Mouse (Mus musculus) midbrain, embryonic 14.5 days (tissue): ENCODE results near the gene Gm10842. TPM values are rescaled to one million over a fixed set of nuclear protein-coding genes. Genes with fewer than 3 reads are reported as not detected.
"Not testable (repeated sequence)": the region's sequence is repeated elsewhere in the genome, so short reads cannot be mapped to it uniquely, and the experiment has no call there.

Source experiments
- ATAC-seq: fragments of 200-750 bp; cut with Nextera tagmentation; 2 replicates; pipeline ENCODE4 v1.8.0; 2017; ENCODE audit warnings: moderate number of reproducible peaks, moderate library complexity; ENCODE audit not compliant: low FRiP score, low TSS enrichment
- DNase-seq: peaks from one replicate; pipeline ENCODE4 v3.0.0-alpha.2; 2015
- H3K27ac ChIP-seq: fragments of 300-500 bp; sonication (generic); replicated peaks from 2 replicates; pipeline ENCODE4 v1.5.1; 2014; ENCODE audit warnings: mild to moderate bottlenecking, low read depth, low read length, moderate library complexity
- H3K27me3 ChIP-seq: fragments of 300-500 bp; sonication (generic); 2 replicates; pipeline ENCODE4 v1.6.1; 2014; ENCODE audit warnings: low read length, control low read depth, mixed read lengths; ENCODE audit not compliant: control insufficient read depth, insufficient read depth
- H3K36me3 ChIP-seq: fragments of 300-500 bp; sonication (generic); 2 replicates; pipeline ENCODE4 v1.6.1; 2014; ENCODE audit warnings: low read length, control low read depth; ENCODE audit not compliant: control insufficient read depth, insufficient read depth
- H3K4me1 ChIP-seq: fragments of 300-500 bp; sonication (generic); 2 replicates; pipeline ENCODE4 v1.6.1; 2014; ENCODE audit warnings: mild to moderate bottlenecking, antibody characterized with exemption, low read length, control low read depth; ENCODE audit not compliant: control insufficient read depth, insufficient read depth
- H3K4me2 ChIP-seq: fragments of 300-500 bp; sonication (generic); 2 replicates; pipeline ENCODE4 v1.6.1; 2014; ENCODE audit warnings: mild to moderate bottlenecking, low read length, moderate library complexity
- H3K4me3 ChIP-seq: fragments of 300-500 bp; sonication (generic); replicated peaks from 2 replicates; pipeline ENCODE4 v1.5.1; 2014; ENCODE audit warnings: low read depth, low read length
- H3K9ac ChIP-seq: fragments of 300-500 bp; sonication (generic); replicated peaks from 2 replicates; pipeline ENCODE4 v1.6.1; 2014; ENCODE audit warnings: mild to moderate bottlenecking, low read length, moderate library complexity
- H3K9me3 ChIP-seq: fragments of 300-500 bp; sonication (generic); 2 replicates; pipeline ENCODE4 v1.6.1; 2016; ENCODE audit warnings: low read length, control low read depth, mixed read lengths; ENCODE audit not compliant: control insufficient read depth
- WGBS: fragments of 180-500 bp; shearing (Covaris S2); extraction: QIAGEN DNeasy Blood & Tissue Kit; methylation state at CpG from one replicate; pipeline ENCODE4 v1.1.7; 2014; 5-methylcytosine and 5-hydroxymethylcytosine counted together
- polyA plus RNA-seq: library from polyadenylated mRNA; unstranded; fragments of >200 nt; fragmentation: Nextera tagmentation; extraction: Ambion mirVana; gene quantifications from 2 replicates; pipeline ENCODE4 v1.2.1, GENCODE M21; 2014

Gene Gm10842
- polyA plus RNA-seq, 1 experiment from 2014 or later = not detected

DNA sequence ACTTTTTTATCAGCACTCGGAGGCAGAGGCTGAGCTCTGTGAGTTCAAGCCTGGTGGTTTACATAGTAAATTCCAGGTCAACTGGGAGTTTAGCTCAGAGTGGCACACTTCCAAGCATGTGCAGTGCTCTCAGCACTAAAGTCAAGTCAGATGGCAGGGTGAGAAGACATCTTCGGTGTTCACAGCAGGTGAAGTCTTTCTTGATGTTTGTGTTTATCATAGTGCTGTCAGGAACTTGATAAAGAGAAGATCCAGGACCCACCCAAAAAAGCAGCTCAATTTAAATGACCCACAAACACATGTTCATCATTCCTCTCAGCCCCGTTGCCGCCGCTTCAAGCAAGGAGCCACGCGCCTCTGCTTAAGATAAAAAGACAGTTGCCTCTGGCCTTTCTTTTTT is 11.0 kb upstream of the Gm10842 start:
- Histone ChIP-seq H3K4me1 (no peaks in the 10 kb centered on the region), H3K4me2 (no peak overlapping the region), H3K36me3 (peaks cover 94% of the 10 kb centered on the region), H3K4me3 (no peak overlapping the region), H3K9me3 (no peaks in the 10 kb centered on the region), H3K9ac (no peak overlapping the region), H3K27me3 (no peaks in the 10 kb centered on the region), H3K27ac (no peak overlapping the region)
- ATAC-seq = no peak
- WGBS = 99% methylated on average over 7 of the region's 7 CpGs
- DNase-seq = no peak

DNA sequence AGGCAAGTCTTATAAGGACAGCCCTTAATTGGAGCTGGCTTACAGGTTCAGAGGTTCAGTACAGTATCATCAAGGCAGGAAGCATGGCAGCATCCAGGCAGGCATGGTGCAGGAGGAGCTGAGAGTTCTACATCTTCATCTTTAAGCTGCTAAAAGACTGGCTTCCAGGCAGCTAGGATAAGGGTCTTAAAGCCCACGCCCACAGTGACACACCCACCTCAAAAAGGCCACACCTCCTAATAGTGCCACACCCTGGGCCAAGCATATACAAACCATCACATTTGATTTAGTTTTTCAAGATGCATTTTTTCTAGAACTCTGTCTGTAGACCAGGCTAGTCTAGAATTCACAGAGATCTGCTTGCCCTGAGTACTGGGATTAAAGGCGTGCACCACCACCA is 9.4 kb upstream of the Gm10842 start:
- H3K36me3 ChIP-seq = peaks cover 88% of the 10 kb centered on the region
- ATAC-seq, H3K9ac ChIP-seq, H3K4me1 ChIP-seq, H3K27ac ChIP-seq, H3K27me3 ChIP-seq, DNase-seq, H3K9me3 ChIP-seq, H3K4me3 ChIP-seq, H3K4me2 ChIP-seq: not testable (repeated sequence)
- 96% methylated on average over 2 of the region's 2 CpGs for WGBS

DNA sequence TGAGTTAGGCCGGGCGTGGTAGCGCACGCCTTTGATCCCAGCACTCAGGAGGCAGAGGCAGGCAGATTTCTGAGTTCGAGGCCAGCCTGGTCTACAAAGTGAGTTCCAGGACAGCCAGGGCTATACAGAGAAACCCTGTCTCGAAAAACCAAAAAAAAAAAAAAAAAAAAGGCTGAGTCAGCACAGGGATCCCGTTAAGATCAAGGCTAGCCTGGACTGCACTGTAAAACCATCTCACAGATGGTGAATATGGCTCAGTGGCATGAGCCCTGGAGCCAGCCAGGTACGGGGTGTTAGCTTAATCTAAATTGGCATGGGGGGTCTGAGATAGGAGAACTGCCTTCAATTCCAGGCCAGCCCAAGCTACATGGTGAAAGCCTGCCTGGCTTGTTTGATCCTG is 6.2 kb upstream of the Gm10842 start:
- ATAC-seq, H3K9me3 ChIP-seq, H3K9ac ChIP-seq, H3K4me1 ChIP-seq, H3K4me3 ChIP-seq, DNase-seq, H3K27ac ChIP-seq, H3K27me3 ChIP-seq, H3K4me2 ChIP-seq: not testable (repeated sequence)
- H3K36me3 ChIP-seq = peaks cover 57% of the 10 kb centered on the region
- 99% methylated on average over 7 of the region's 8 CpGs for WGBS

DNA sequence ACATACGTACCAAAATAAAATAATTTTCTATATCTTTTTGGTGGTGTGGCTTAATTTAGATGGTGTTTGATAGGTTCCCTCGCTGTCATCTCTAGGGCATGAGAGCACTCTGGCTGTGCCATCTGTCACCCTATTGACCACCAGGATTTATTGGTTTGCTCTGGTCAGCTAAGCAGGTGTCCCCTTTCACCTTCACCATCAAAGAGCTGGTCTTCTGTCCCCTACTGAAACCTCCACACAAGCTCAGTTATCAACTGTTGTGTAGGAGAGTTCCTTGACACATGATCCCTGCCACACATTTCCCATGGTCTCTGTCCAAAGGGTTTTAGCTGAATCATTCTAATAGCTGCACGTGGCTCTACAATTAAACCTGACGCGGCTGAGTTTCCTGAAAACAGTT is 5.6 kb upstream of the Gm10842 start:
- Histone ChIP-seq H3K27ac (no peak overlapping the region), H3K4me1 (no peaks in the 10 kb centered on the region), H3K27me3 (no peaks in the 10 kb centered on the region), H3K4me3 (no peak overlapping the region), H3K9me3 (no peaks in the 10 kb centered on the region), H3K9ac (no peak overlapping the region), H3K4me2 (no peak overlapping the region), H3K36me3 (peaks cover 51% of the 10 kb centered on the region)
- DNase-seq (no peak), ATAC-seq (no peak)
- 94% methylated on average over 5 of the region's 5 CpGs for WGBS

DNA sequence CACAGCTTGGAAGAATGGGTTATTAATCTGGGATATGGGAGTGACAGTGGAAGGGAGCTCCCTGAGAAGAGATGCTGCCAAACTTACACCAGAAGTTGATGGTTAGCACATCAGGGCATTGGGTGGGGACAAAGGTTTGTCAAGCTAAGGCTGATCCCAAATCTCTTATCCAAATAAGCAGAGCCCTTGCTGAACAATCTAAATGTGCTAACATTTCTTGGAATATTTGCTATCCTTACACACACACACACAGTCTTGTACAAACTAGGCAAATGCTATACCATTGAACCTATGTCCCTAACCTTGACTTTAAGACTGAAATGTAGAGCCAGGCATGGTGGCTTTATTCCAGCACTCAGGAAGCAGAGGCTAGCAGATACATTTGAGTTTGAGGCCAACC is 3.1 kb upstream of the Gm10842 start:
- Histone ChIP-seq H3K9me3 (no peaks in the 10 kb centered on the region), H3K9ac (no peak overlapping the region), H3K36me3 (peaks cover 27% of the 10 kb centered on the region), H3K27me3 (no peaks in the 10 kb centered on the region), H3K4me2 (no peak overlapping the region), H3K27ac (no peak overlapping the region), H3K4me3 (no peak overlapping the region), H3K4me1 (no peaks in the 10 kb centered on the region)
- ATAC-seq (no peak), DNase-seq (no peak)

DNA sequence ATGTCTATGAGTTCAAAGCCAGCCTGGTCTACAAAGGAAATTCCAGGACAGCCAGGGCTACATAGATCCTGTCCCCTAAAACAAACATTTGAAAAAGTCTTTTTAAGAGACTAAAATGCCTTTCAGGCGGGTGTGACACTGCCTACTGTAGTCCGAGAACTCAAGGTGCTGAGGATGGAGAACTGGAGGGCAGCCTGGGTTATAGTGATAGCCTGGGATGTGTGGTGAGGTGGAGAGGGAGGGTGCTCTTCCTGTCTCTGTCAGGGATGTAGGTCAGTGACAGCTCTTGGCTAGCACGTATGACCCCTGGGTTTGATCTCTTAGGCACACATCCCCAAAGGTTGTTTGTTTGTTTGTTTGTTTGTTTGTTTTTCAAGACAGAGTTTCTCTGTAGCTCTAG is 2.6 kb upstream of the Gm10842 start:
- no peak overlapping the region for H3K27ac ChIP-seq
- no peaks in the 10 kb centered on the region for H3K27me3 ChIP-seq
- H3K9ac ChIP-seq = no peak overlapping the region
- peaks cover 24% of the 10 kb centered on the region for H3K36me3 ChIP-seq
- no peak overlapping the region for H3K4me3 ChIP-seq
- H3K4me1 ChIP-seq = no peaks in the 10 kb centered on the region
- DNase-seq (no peak), ATAC-seq (no peak)
- WGBS = 86% methylated on average over 3 of the region's 3 CpGs
- no peaks in the 10 kb centered on the region for H3K9me3 ChIP-seq
- H3K4me2 ChIP-seq = no peak overlapping the region

DNA sequence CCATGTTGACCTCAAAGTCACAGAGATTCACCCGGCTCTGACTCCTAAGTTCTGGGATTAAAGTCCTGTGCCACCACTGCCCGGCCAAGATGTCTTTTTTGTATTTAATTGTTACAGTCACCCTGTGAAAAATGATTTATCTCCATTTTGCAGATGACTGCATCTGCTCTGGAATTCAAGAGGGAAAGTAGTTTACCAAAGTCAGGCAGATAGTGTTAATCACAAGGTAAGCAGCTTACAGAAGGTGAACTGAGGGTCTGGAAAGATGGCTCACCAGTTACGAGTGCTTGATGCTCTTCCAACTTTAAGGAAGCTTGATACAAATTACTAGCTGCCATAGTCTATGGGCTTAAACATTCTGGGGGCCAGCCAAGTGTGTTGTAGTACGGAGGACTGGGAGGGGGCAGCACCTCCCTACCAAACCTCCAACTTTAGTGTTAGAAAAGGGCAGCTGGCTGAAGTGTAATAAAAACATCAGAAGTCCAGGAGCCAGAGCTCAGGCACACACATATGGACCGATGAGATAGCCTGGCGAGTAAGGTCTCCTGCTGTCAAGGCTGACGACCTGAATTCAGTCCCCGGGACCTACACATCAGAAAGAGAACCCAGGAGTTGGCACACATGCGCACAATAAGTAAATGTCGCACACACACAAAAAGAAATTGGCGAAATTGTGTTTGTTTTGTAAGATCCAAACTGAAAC is 2.0 kb upstream of the Gm10842 start:
- WGBS = 85% methylated on average over 11 of the region's 11 CpGs
- Histone ChIP-seq H3K9ac (no peak overlapping the region), H3K4me2 (no peak overlapping the region), H3K4me1 (no peaks in the 10 kb centered on the region), H3K4me3 (no peak overlapping the region), H3K27ac (no peak overlapping the region), H3K9me3 (no peaks in the 10 kb centered on the region), H3K36me3 (peaks cover 18% of the 10 kb centered on the region), H3K27me3 (no peaks in the 10 kb centered on the region)
- no peak for ATAC-seq
- DNase-seq = no peak

DNA sequence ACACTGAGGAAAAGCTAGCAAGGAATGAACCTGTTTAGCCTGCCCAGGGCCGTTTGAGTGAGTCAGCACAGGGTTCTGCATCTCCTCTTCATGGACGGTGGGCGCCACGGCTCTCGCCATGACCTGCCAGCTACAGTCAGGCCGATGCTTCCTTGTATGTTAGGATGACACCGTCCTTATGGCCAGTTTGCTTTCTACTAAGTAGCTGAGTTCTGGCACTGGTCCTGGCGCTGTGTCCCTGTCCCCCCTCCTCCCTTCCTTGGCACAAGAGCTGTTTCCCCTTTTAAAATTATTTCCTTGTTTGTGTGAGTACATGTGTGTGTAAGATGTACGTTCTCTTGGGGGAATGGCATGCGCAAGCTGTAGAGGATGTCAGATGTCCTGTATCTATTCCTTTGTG is 1.5 kb upstream of the Gm10842 start:
- Histone ChIP-seq H3K4me1 (no peaks in the 10 kb centered on the region), H3K9me3 (no peaks in the 10 kb centered on the region), H3K9ac (no peak overlapping the region), H3K27ac (no peak overlapping the region), H3K27me3 (no peaks in the 10 kb centered on the region), H3K4me3 (no peak overlapping the region), H3K36me3 (peaks cover 12% of the 10 kb centered on the region), H3K4me2 (no peak overlapping the region)
- DNase-seq (no peak), ATAC-seq (no peak)
- WGBS = 90% methylated on average over 10 of the region's 10 CpGs

DNA sequence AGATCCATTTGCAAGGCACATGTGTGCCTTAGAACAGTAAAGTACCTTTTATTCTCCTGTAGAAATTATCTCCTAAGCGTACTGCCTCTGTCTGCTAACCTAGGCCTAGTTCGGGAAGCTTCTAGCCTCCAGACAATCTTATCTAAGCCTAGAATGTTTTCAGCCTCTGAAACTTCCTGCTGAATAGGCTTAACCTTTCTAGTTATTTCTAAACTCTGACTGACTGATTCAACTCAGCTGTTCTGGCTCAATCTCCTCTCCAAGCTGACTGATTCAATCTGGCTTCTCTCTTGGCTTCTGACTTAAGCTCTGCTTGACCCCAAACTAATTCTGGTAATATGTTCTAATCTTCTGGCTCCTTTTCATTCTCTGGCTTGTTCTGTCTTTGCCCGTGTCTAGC is 2.7 kb downstream of the Gm10842 start:
- H3K9me3 ChIP-seq = no peaks in the 10 kb centered on the region
- H3K27ac ChIP-seq = no peak overlapping the region
- ATAC-seq (no peak), DNase-seq (no peak)
- 82% methylated on average over 3 of the region's 3 CpGs for WGBS
- H3K4me3 ChIP-seq = no peak overlapping the region
- no peak overlapping the region for H3K9ac ChIP-seq
- no peaks in the 10 kb centered on the region for H3K36me3 ChIP-seq
- 0 out of 2 replicates have a peak, but pooled peaks cover 4% of the 10 kb centered on the region for H3K4me1 ChIP-seq
- H3K27me3 ChIP-seq = no peaks in the 10 kb centered on the region
- H3K4me2 ChIP-seq = no peak overlapping the region
